Mouse (Mus musculus) myocyte (in vitro differentiated cells): ENCODE data around the gene Chst15. TPM values are rescaled to one million over a fixed set of nuclear protein-coding genes. Genes with fewer than 3 reads are reported as not detected.

Experiments
- H3K27me3 ChIP-seq: one replicate; pipeline ENCODE4 v1.6.1; 2011; ENCODE audit not compliant: control insufficient read depth, insufficient read depth, insufficient read length
- H3K36me3 ChIP-seq: one replicate; pipeline ENCODE4 v1.6.1; 2011; ENCODE audit not compliant: control insufficient read depth, insufficient read depth
- H3K4me2 ChIP-seq: one replicate; pipeline ENCODE4 v1.6.1; 2011; ENCODE audit warnings: low read depth, control low read depth
- H3K4me3 ChIP-seq: one replicate; pipeline ENCODE4 v1.5.1; 2011; ENCODE audit warnings: mild to moderate bottlenecking, control low read depth, moderate library complexity
- H3K79me2 ChIP-seq: one replicate; pipeline ENCODE4 v1.6.1; 2011; ENCODE audit not compliant: control insufficient read depth, insufficient read depth
- H3ac ChIP-seq: one replicate; pipeline ENCODE4 v1.6.1; 2011; ENCODE audit not compliant: control insufficient read depth, insufficient read length
- CEBPB ChIP-seq: IDR thresholded peaks from 2 replicates; pipeline ENCODE4 v1.6.1; 2011; ENCODE audit warnings: mild to moderate bottlenecking, moderate library complexity; ENCODE audit not compliant: poor library complexity, insufficient read depth, severe bottlenecking
- E2F4 ChIP-seq: IDR thresholded peaks from one replicate; pipeline ENCODE4 v1.6.1; 2011; ENCODE audit warnings: mild to moderate bottlenecking, control low read depth, moderate library complexity; ENCODE audit not compliant: insufficient read depth
- MAX ChIP-seq: IDR thresholded peaks from one replicate; pipeline ENCODE4 v1.6.1; 2011; ENCODE audit warnings: low read depth, mild to moderate bottlenecking, control low read depth
- MYOD1 ChIP-seq, 3 experiments: IDR thresholded peaks; one replicate each; pipeline ENCODE4 v1.6.1; 2011; ENCODE audit warnings: control low read depth in 2 of 3, low read depth in 2 of 3, mild to moderate bottlenecking in 2 of 3, moderate library complexity in 1 of 3; ENCODE audit not compliant: insufficient read length in 2 of 3, control insufficient read depth in 1 of 3
- MYOG ChIP-seq, 3 experiments: IDR thresholded peaks; one replicate each; pipeline ENCODE4 v1.6.1; 2011; ENCODE audit warnings: control low read depth in 2 of 3, low read depth in 2 of 3, mild to moderate bottlenecking in 2 of 3; ENCODE audit not compliant: insufficient read length in 2 of 3, control insufficient read depth in 1 of 3, insufficient read depth in 1 of 3
- POLR2A ChIP-seq: IDR thresholded peaks from one replicate; pipeline ENCODE4 v1.6.1; 2011; ENCODE audit warnings: low read depth, mild to moderate bottlenecking, control low read depth, moderate library complexity; ENCODE audit not compliant: insufficient read length
- POLR2AphosphoS2 ChIP-seq: IDR thresholded peaks from one replicate; pipeline ENCODE4 v1.6.1; 2011; ENCODE audit warnings: low read depth, control low read depth; ENCODE audit not compliant: insufficient read length
- REST ChIP-seq: IDR thresholded peaks from one replicate; pipeline ENCODE4 v1.6.1; 2011; ENCODE audit warnings: mild to moderate bottlenecking, control low read depth, moderate library complexity; ENCODE audit not compliant: insufficient read depth, insufficient read length
- SRF ChIP-seq: IDR thresholded peaks from one replicate; pipeline ENCODE4 v1.6.1; 2011; ENCODE audit warnings: low read depth; ENCODE audit not compliant: control insufficient read depth, insufficient read length
- TCF12 ChIP-seq: IDR thresholded peaks from one replicate; pipeline ENCODE4 v1.6.1; 2011; ENCODE audit warnings: mild to moderate bottlenecking, control low read depth; ENCODE audit not compliant: poor library complexity, insufficient read depth, severe bottlenecking
- TCF3 ChIP-seq: IDR thresholded peaks from one replicate; pipeline ENCODE4 v1.6.1; 2011; ENCODE audit warnings: low read depth, control low read depth; ENCODE audit not compliant: insufficient read length
- USF1 ChIP-seq: IDR thresholded peaks from one replicate; pipeline ENCODE4 v1.6.1; 2011; ENCODE audit warnings: low read depth, mild to moderate bottlenecking, control low read depth, moderate library complexity
- polyA plus RNA-seq: library from polyadenylated mRNA; unstranded; fragments of >200 nt; fragmentation: generic; extraction: Trizol; gene quantifications from one replicate; pipeline ENCODE4 v1.2.1, GENCODE M21; 2012; ENCODE audit warnings: missing spikeins

Gene Chst15
- polyA plus RNA-seq, 1 experiment = 13.4 TPM

GRCm38 (mm10) chr7:132258817-132259216 is 58.2 kb downstream of the Chst15 start:
- H3K27me3 ChIP-seq = no peaks in the 10 kb centered on the region
- peaks cover 4% of the 10 kb centered on the region for H3K79me2 ChIP-seq
- H3K4me2 ChIP-seq = no peak overlapping the region
- TF ChIP-seq E2F4 = no peak
- TF ChIP-seq SRF = no peak
- TF ChIP-seq CEBPB = no peak
- no peak for TF ChIP-seq POLR2AphosphoS2
- TF ChIP-seq MAX = no peak
- no peak for TF ChIP-seq POLR2A
- TF ChIP-seq USF1 = no peak
- no peak for TF ChIP-seq MYOD1 (IDR thresholded peaks at IDR 0.05; ENCODE audit: control insufficient read depth in 1 of 3, insufficient read length in 2 of 3, low read depth in 2 of 3)
- H3K4me3 ChIP-seq = no peak overlapping the region
- H3K36me3 ChIP-seq = no peaks in the 10 kb centered on the region
- no peak overlapping the region for H3ac ChIP-seq

GRCm38 (mm10) chr7:132258216-132258615 is 58.8 kb downstream of the Chst15 start:
- no peak overlapping the region for H3K4me2 ChIP-seq
- no peak for TF ChIP-seq MYOD1 (IDR thresholded peaks at IDR 0.05; ENCODE audit: control insufficient read depth in 1 of 3, insufficient read length in 2 of 3, low read depth in 2 of 3)
- TF ChIP-seq REST = no peak
- TF ChIP-seq TCF12 = no peak
- no peak for TF ChIP-seq SRF
- TF ChIP-seq MAX = no peak
- TF ChIP-seq POLR2A = no peak
- TF ChIP-seq CEBPB = no peak
- TF ChIP-seq POLR2AphosphoS2 = no peak
- no peak overlapping the region for H3K4me3 ChIP-seq
- no peaks in the 10 kb centered on the region for H3K36me3 ChIP-seq
- H3K27me3 ChIP-seq = no peaks in the 10 kb centered on the region
- no peak overlapping the region for H3ac ChIP-seq
- H3K79me2 ChIP-seq = peaks cover 4% of the 10 kb centered on the region

GRCm38 (mm10) chr7:132253513-132253912 is 63.5 kb downstream of the Chst15 start:
- H3K79me2 ChIP-seq = peaks cover 4% of the 10 kb centered on the region
- TF ChIP-seq SRF (no peak), MAX (no peak), MYOG (IDR thresholded peaks at IDR 0.05; ENCODE audit: control insufficient read depth in 1 of 3, insufficient read depth in 1 of 3, insufficient read length in 2 of 3, low read depth in 2 of 3) (peak in 2 of 3 experiments; percentile 17 to 71), REST (no peak), POLR2A (no peak), MYOD1 (IDR thresholded peaks at IDR 0.05; ENCODE audit: control insufficient read depth in 1 of 3, insufficient read length in 2 of 3, low read depth in 2 of 3) (peak in 1 of 3 experiments; percentile 59), POLR2AphosphoS2 (no peak), E2F4 (no peak), USF1 (no peak), CEBPB (no peak), TCF3 (no peak), TCF12 (no peak)
- no peaks in the 10 kb centered on the region for H3K36me3 ChIP-seq
- H3ac ChIP-seq = no peak overlapping the region
- H3K27me3 ChIP-seq = no peaks in the 10 kb centered on the region
- H3K4me3 ChIP-seq = no peak overlapping the region
- peak overlapping the region; percentile 34 for H3K4me2 ChIP-seq

GRCm38 (mm10) chr7:132253078-132253477 is 64.0 kb downstream of the Chst15 start:
- H3K36me3 ChIP-seq = peaks cover under 1% of the 10 kb centered on the region
- H3K27me3 ChIP-seq = no peaks in the 10 kb centered on the region
- H3ac ChIP-seq = no peak overlapping the region
- H3K79me2 ChIP-seq = peaks cover 4% of the 10 kb centered on the region
- TF ChIP-seq E2F4 (no peak), REST (no peak), TCF12 (no peak), POLR2AphosphoS2 (no peak), USF1 (no peak), MYOG (IDR thresholded peaks at IDR 0.05; ENCODE audit: control insufficient read depth in 1 of 3, insufficient read depth in 1 of 3, insufficient read length in 2 of 3, low read depth in 2 of 3) (no peak), SRF (no peak)
- no peak overlapping the region for H3K4me3 ChIP-seq
- H3K4me2 ChIP-seq = peak overlapping the region; percentile 34

- Histone ChIP-seq H3K4me3 (no peak overlapping the region), H3K79me2 (no peaks in the 10 kb centered on the region), H3K27me3 (no peaks in the 10 kb centered on the region), H3K36me3 (peaks cover 12% of the 10 kb centered on the region), H3K4me2 (no peak overlapping the region), H3ac (no peak overlapping the region)
- TF ChIP-seq REST (no peak), POLR2A (no peak)
These were observed 67.4 kb downstream of the Chst15 start for GRCm38 (mm10) chr7:132249563-132250119.

- Histone ChIP-seq H3K36me3 (peaks cover 12% of the 10 kb centered on the region), H3K27me3 (no peaks in the 10 kb centered on the region), H3K4me3 (no peak overlapping the region), H3K4me2 (no peak overlapping the region), H3K79me2 (no peaks in the 10 kb centered on the region), H3ac (no peak overlapping the region)
- TF ChIP-seq REST (no peak), CEBPB (no peak), MYOD1 (IDR thresholded peaks at IDR 0.05; ENCODE audit: control insufficient read depth in 1 of 3, insufficient read length in 2 of 3, low read depth in 2 of 3) (peak in 2 of 3 experiments; percentile 28 to 29), MYOG (IDR thresholded peaks at IDR 0.05; ENCODE audit: control insufficient read depth in 1 of 3, insufficient read depth in 1 of 3, insufficient read length in 2 of 3, low read depth in 2 of 3) (peak in 1 of 3 experiments; percentile 51)
These were observed 69.5 kb downstream of the Chst15 start for GRCm38 (mm10) chr7:132247567-132247966.
